Comparison of ENCODE assay signal across 17 mouse cellular contexts in the genomic region with DNA sequence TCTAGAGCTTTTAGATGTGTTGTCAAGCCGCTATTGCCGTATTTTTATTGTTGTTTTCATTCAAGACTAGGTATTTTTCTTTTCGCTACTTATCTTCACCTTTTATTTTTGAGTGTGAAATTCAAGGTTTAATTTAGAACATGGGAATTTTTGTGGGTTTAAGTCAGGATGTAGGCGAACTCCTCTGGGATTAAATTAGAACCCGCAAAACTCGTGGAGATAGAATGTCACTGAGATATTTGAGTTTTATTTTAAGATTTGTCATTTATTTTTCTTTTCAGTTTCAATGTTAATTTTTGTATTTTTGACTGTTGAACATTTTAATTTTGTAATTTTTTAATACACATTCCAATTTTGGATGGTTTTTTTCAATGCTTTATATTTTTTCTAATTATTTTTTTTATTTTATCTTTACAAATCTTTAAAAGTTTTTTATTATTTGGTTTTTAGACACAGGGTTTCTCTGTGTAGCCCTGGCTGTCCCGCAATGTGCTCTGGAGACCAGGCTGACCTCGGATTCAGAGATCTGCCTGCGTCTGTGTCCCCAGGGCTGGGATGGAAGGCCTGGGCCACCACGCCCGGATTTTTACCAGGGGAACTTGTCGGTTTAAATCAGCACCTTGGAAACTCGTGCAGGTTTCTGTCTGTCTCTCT. TPM values are rescaled to one million over a fixed set of nuclear protein-coding genes. Genes with fewer than 3 reads are reported as not detected.
A peak's percentile ranks its signal among the peaks of the same experiment; 100 is the strongest.
DNase-seq lines count a peak whose midpoint lies in the region; ATAC-seq and TF ChIP-seq lines count a peak whose summit lies in the region.
"Not testable (repeated sequence)": the region's sequence is repeated elsewhere in the genome, so short reads cannot be mapped to it uniquely, and the experiment has no call there.
"Had no signal": no experiment of that assay in that cellular context is flagged by ENCODE, and none has a peak within 500 bp of the region (broad histone marks: within the 10 kb centered on the region; RNA-seq: fewer than 3 reads in every experiment).

No protein-coding gene starts in this region.

- peak; percentile 64 for DNase-seq in ES-CJ7 (ENCODE audit: low read depth, low spot score)
- peak; percentile 47 for DNase-seq in cerebellum, adult 11-12 months
- DNase-seq in gastrocnemius, adult 2 months = peak; percentile 25
- peak; percentile 11 to 38 for DNase-seq in lung, adult 18-20 months
- DNase-seq in spleen, postnatal 14 days (ENCODE audit: low spot score in 2 of 2) = peak; percentile 18 to 20

- not testable (repeated sequence) for H3K36me3 ChIP-seq in hindbrain, embryonic 16.5 days (ENCODE audit: control insufficient read depth, insufficient read depth, low read length); neural tube, embryonic 14.5 days (ENCODE audit: control insufficient read depth, insufficient read depth, low read length)

- H3K4me3 ChIP-seq in gastrocnemius, adult 2 months; hindbrain, embryonic 16.5 days (ENCODE audit: low read length); neural tube, embryonic 14.5 days (ENCODE audit: low read depth, low read length): not testable (repeated sequence)

- not testable (repeated sequence) for H3K9me3 ChIP-seq in hindbrain, embryonic 16.5 days (ENCODE audit: control insufficient read depth, low read length); neural tube, embryonic 14.5 days (ENCODE audit: control insufficient read depth, low read length)

- not testable (repeated sequence) for H3K27me3 ChIP-seq in hindbrain, embryonic 16.5 days (replicated peaks; ENCODE audit: control insufficient read depth, insufficient read depth, low read length); neural tube, embryonic 14.5 days (ENCODE audit: control insufficient read depth, insufficient read depth, low read length)

- 84% methylated on average over 13 of the region's 13 CpGs for WGBS in hindbrain, embryonic 16.5 days
- WGBS in neural tube, embryonic 14.5 days = 77% methylated on average over 9 of the region's 13 CpGs

- not testable (repeated sequence) for H3K4me1 ChIP-seq in hindbrain, embryonic 16.5 days (ENCODE audit: control insufficient read depth, insufficient read depth, low read depth, low read length); neural tube, embryonic 14.5 days (ENCODE audit: control insufficient read depth, insufficient read depth, low read length)

- H3K9ac ChIP-seq in hindbrain, embryonic 16.5 days (ENCODE audit: low read depth, low read length); neural tube, embryonic 14.5 days (replicated peaks; ENCODE audit: low read depth, low read length): not testable (repeated sequence)

- peak; percentile 41; the same call in 1 of the 2 replicates for ATAC-seq in hindbrain, embryonic 16.5 days
- ATAC-seq in neural tube, embryonic 14.5 days (ENCODE audit: low read depth) = peak; percentile 16; the same call in 1 of the 2 replicates

- H3K27ac ChIP-seq in gastrocnemius, adult 2 months; hindbrain, embryonic 16.5 days (ENCODE audit: low read depth, low read length); neural tube, embryonic 14.5 days (ENCODE audit: low read depth, low read length): not testable (repeated sequence)

- intact Hi-C loops in gastrocnemius, adult 2 months (cut with DNase I) = not testable (repeated sequence)

- not testable (repeated sequence) for H3K4me2 ChIP-seq in hindbrain, embryonic 16.5 days (ENCODE audit: low read length); neural tube, embryonic 14.5 days (ENCODE audit: low read depth, low read length)

- not testable (repeated sequence) for TF ChIP-seq CTCF in gastrocnemius, adult 2 months (IDR thresholded peaks at IDR 0.05)

RNA-seq across cellular contexts. Expression of gene Gm21860, which starts 26.2 kb away (rescaled TPM):
- not detected for total RNA-seq in gastrocnemius, adult 2 months (2021)
- not detected in 2 replicates for polyA plus RNA-seq in hindbrain, embryonic 16.5 days (2015; fragmentation: Nextera tagmentation; extraction: Ambion mirVana)
- polyA plus RNA-seq in neural tube, embryonic 14.5 days (2014; fragmentation: Nextera tagmentation; extraction: Ambion mirVana) = not detected in 2 replicates
- total RNA-seq: adrenal gland, postnatal 14 days; granulocyte monocyte progenitor cell, adult 5-6 weeks; heart, postnatal 10 days; layer of hippocampus, adult 8-10 months; liver, adult 2 months had no signal
- polyA plus RNA-seq: embryonic facial prominence, embryonic 11.5 days; inflammation-experienced regulatory T-cells, adult 6 months; kidney, embryonic 16.5 days; liver, adult 2 months; midbrain, embryonic 10.5 days; thymus, postnatal 0 days had no signal

RNA-seq across cellular contexts. Expression of gene Gm47283, which starts 56.2 kb away (rescaled TPM):
- total RNA-seq in gastrocnemius, adult 2 months (2021) = not detected
- not detected in 2 replicates for polyA plus RNA-seq in hindbrain, embryonic 16.5 days (2015; fragmentation: Nextera tagmentation; extraction: Ambion mirVana)
- polyA plus RNA-seq in neural tube, embryonic 14.5 days (2014; fragmentation: Nextera tagmentation; extraction: Ambion mirVana) = not detected in 2 replicates
- total RNA-seq: adrenal gland, postnatal 14 days; granulocyte monocyte progenitor cell, adult 5-6 weeks; heart, postnatal 10 days; layer of hippocampus, adult 8-10 months; liver, adult 2 months had no signal
- polyA plus RNA-seq: embryonic facial prominence, embryonic 11.5 days; inflammation-experienced regulatory T-cells, adult 6 months; kidney, embryonic 16.5 days; liver, adult 2 months; midbrain, embryonic 10.5 days; thymus, postnatal 0 days had no signal
